Mouse (Mus musculus): ENCODE data around the gene Ftcd. TPM values are rescaled to one million over a fixed set of nuclear protein-coding genes. Genes with fewer than 3 reads are reported as not detected.

The Ftcd gene
- polyA plus RNA-seq, 1 experiment, result not detected

DNA sequence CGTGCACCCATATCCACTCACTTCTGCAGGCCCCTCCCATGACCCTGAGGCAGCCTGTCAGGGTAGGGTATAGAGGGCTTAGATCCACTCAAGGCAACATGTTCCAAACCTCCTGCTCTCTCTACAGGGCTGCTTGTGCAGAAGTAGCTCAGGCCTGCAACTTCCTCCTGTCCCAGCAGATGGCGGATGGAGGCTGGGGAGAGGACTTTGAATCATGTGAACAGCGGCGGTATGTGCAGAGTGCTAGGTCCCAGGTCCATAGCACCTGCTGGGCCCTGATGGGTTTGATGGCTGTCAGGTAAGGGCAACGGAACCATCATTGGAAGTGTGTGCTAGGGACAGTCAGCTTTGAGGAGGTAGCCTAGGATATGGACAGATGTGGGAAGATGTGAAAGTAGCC, 25.0 kb upstream of the Ftcd start:
- Histone ChIP-seq H3ac (ENCODE audit: control insufficient read depth, insufficient read length) (no peak overlapping the region), H3K36me3 (ENCODE audit: control insufficient read depth, insufficient read depth) (peaks cover 74% of the 10 kb centered on the region)
- TF ChIP-seq SRF (IDR thresholded peaks at IDR 0.05; ENCODE audit: control insufficient read depth, insufficient read length, low read depth) (no peak), POLR2AphosphoS2 (IDR thresholded peaks at IDR 0.05; ENCODE audit: insufficient read length, low read depth) (no peak), REST (IDR thresholded peaks at IDR 0.05; ENCODE audit: insufficient read depth, insufficient read length) (no peak), TCF3 (IDR thresholded peaks at IDR 0.05; ENCODE audit: insufficient read length, low read depth) (no peak), CEBPB (IDR thresholded peaks at IDR 0.05; ENCODE audit: insufficient read depth, poor library complexity, severe bottlenecking) (no peak), E2F4 (IDR thresholded peaks at IDR 0.05; ENCODE audit: insufficient read depth) (no peak), MYOG (IDR thresholded peaks at IDR 0.05; ENCODE audit: control insufficient read depth in 1 of 3, insufficient read depth in 1 of 3, insufficient read length in 2 of 3, low read depth in 2 of 3) (no peak), USF1 (IDR thresholded peaks at IDR 0.05; ENCODE audit: low read depth) (no peak), TCF12 (IDR thresholded peaks at IDR 0.05; ENCODE audit: insufficient read depth, poor library complexity, severe bottlenecking) (no peak), MYOD1 (IDR thresholded peaks at IDR 0.05; ENCODE audit: control insufficient read depth in 1 of 3, insufficient read length in 2 of 3, low read depth in 2 of 3) (no peak), POLR2A (IDR thresholded peaks at IDR 0.05; ENCODE audit: insufficient read length, low read depth) (no peak), MAX (IDR thresholded peaks at IDR 0.05; ENCODE audit: low read depth) (no peak)

DNA sequence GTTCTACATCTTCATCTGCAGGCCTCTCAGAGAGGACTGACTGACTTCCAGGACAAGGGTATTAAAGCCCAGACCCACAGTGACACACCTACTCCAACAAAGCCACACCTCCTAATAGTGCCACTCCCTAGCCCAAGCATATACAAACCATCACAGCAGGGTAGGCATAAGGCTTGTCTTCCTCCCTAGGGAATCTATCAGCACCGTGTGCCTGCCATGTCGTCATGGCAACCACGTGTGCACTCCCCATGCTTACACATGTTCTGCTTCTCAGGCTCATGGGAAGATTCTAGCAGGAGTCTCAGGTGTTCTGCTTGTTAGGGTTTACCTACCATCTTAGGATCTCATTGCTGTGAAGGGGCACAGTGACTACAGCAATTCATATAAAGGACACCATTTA, 23.9 kb upstream of the Ftcd start:
- TF ChIP-seq CEBPB (IDR thresholded peaks at IDR 0.05; ENCODE audit: insufficient read depth, poor library complexity, severe bottlenecking), result no peak
- TF ChIP-seq REST (IDR thresholded peaks at IDR 0.05; ENCODE audit: insufficient read depth, insufficient read length), result no peak
- TF ChIP-seq MYOD1 (IDR thresholded peaks at IDR 0.05; ENCODE audit: control insufficient read depth in 1 of 3, insufficient read length in 2 of 3, low read depth in 2 of 3), result no peak
- TF ChIP-seq USF1 (IDR thresholded peaks at IDR 0.05; ENCODE audit: low read depth), result no peak
- TF ChIP-seq TCF12 (IDR thresholded peaks at IDR 0.05; ENCODE audit: insufficient read depth, poor library complexity, severe bottlenecking), result no peak
- no peak for TF ChIP-seq POLR2AphosphoS2 (IDR thresholded peaks at IDR 0.05; ENCODE audit: insufficient read length, low read depth)
- no peak for TF ChIP-seq E2F4 (IDR thresholded peaks at IDR 0.05; ENCODE audit: insufficient read depth)
- no peak for TF ChIP-seq SRF (IDR thresholded peaks at IDR 0.05; ENCODE audit: control insufficient read depth, insufficient read length, low read depth)
- TF ChIP-seq MYOG (IDR thresholded peaks at IDR 0.05; ENCODE audit: control insufficient read depth in 1 of 3, insufficient read depth in 1 of 3, insufficient read length in 2 of 3, low read depth in 2 of 3), result no peak
- TF ChIP-seq MAX (IDR thresholded peaks at IDR 0.05; ENCODE audit: low read depth), result no peak
- no peak for TF ChIP-seq POLR2A (IDR thresholded peaks at IDR 0.05; ENCODE audit: insufficient read length, low read depth)
- TF ChIP-seq TCF3 (IDR thresholded peaks at IDR 0.05; ENCODE audit: insufficient read length, low read depth), result no peak
- H3K27me3 ChIP-seq (ENCODE audit: control insufficient read depth, insufficient read depth, insufficient read length), result no peaks in the 10 kb centered on the region
- peaks cover 75% of the 10 kb centered on the region for H3K36me3 ChIP-seq (ENCODE audit: control insufficient read depth, insufficient read depth)
- no peak overlapping the region for H3K4me2 ChIP-seq (ENCODE audit: low read depth)
- no peak overlapping the region for H3ac ChIP-seq (ENCODE audit: control insufficient read depth, insufficient read length)
- no peak overlapping the region for H3K4me3 ChIP-seq
- H3K79me2 ChIP-seq (ENCODE audit: control insufficient read depth, insufficient read depth), result no peaks in the 10 kb centered on the region

More for the DNA sequence above, 25.0 kb upstream of the Ftcd start:
- Histone ChIP-seq H3K4me2 (ENCODE audit: low read depth) (no peak overlapping the region), H3K79me2 (ENCODE audit: control insufficient read depth, insufficient read depth) (no peaks in the 10 kb centered on the region), H3K4me3 (no peak overlapping the region), H3K27me3 (ENCODE audit: control insufficient read depth, insufficient read depth, insufficient read length) (no peaks in the 10 kb centered on the region)

DNA sequence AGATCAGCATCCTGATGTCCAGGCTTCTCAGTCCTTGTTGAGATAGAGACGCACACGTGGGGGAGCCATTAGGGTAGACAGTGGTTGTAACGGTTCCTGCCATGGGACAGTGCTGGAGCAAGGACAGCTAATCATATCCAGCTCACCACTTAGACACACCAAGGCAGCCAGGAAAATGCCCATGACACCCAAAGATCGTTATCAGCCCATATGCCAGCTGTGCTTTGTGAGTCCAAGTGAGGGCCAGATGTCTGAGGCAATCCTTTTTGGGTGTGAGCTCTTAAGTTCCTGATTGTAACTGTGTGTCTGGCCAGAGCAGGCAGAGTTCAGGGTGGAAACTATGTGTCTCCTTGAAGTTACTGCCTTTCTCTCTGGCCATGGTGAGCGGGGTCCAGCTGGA, 21.4 kb upstream of the Ftcd start:
- H3K36me3 ChIP-seq (ENCODE audit: control insufficient read depth, insufficient read depth), result peaks cover 51% of the 10 kb centered on the region

DNA sequence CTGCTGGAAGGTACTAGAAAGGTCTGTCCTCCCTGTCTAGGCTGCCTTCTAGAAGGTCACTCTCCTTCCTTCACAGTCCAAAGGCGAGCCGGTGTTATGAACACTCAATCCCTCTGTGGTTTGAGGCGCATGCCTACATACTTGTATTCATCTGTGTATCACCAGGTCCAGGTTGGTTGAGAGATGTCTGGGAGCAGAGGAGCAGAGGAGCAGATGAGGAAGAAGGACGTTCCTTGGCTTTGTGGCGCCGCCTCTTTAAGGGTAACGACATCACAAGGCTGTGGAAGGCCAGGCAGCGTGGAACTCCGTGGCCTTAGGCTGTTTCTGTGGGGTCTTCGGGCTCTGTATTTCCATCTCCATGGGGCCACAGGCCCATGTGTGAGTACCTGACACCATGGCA, 13.5 kb upstream of the Ftcd start, which contains the start of gene Spatc1l:
Gene Spatc1l (plus strand): TSS at position 301 of the 400 bp plus-strand sequence.
- Histone ChIP-seq H3K4me3 (no peak within 1 kb of the TSS), H3K4me2 (ENCODE audit: low read depth) (no peak within 1 kb of the TSS), H3K27me3 (ENCODE audit: control insufficient read depth, insufficient read depth, insufficient read length) (peaks cover 14% of the 10 kb centered on the region)

More for the DNA sequence above, 21.4 kb upstream of the Ftcd start:
- Histone ChIP-seq H3K27me3 (ENCODE audit: control insufficient read depth, insufficient read depth, insufficient read length) (no peaks in the 10 kb centered on the region), H3K4me3 (no peak overlapping the region), H3K79me2 (ENCODE audit: control insufficient read depth, insufficient read depth) (no peaks in the 10 kb centered on the region), H3K4me2 (ENCODE audit: low read depth) (no peak overlapping the region), H3ac (ENCODE audit: control insufficient read depth, insufficient read length) (no peak overlapping the region)
- no peak for TF ChIP-seq CEBPB (IDR thresholded peaks at IDR 0.05; ENCODE audit: insufficient read depth, poor library complexity, severe bottlenecking)
- TF ChIP-seq E2F4 (IDR thresholded peaks at IDR 0.05; ENCODE audit: insufficient read depth), result no peak
- no peak for TF ChIP-seq MYOD1 (IDR thresholded peaks at IDR 0.05; ENCODE audit: control insufficient read depth in 1 of 3, insufficient read length in 2 of 3, low read depth in 2 of 3)

More for the DNA sequence above, 13.5 kb upstream of the Ftcd start, which contains the start of gene Spatc1l:
- Histone ChIP-seq H3ac (ENCODE audit: control insufficient read depth, insufficient read length) (no peak within 1 kb of the TSS), H3K79me2 (ENCODE audit: control insufficient read depth, insufficient read depth) (no peaks in the 10 kb centered on the region), H3K36me3 (ENCODE audit: control insufficient read depth, insufficient read depth) (no peaks in the 10 kb centered on the region)
- TF ChIP-seq MYOD1 (IDR thresholded peaks at IDR 0.05; ENCODE audit: control insufficient read depth in 1 of 3, insufficient read length in 2 of 3, low read depth in 2 of 3) (no peak), MAX (IDR thresholded peaks at IDR 0.05; ENCODE audit: low read depth) (no peak), POLR2AphosphoS2 (IDR thresholded peaks at IDR 0.05; ENCODE audit: insufficient read length, low read depth) (no peak), REST (IDR thresholded peaks at IDR 0.05; ENCODE audit: insufficient read depth, insufficient read length) (no peak), SRF (IDR thresholded peaks at IDR 0.05; ENCODE audit: control insufficient read depth, insufficient read length, low read depth) (no peak), POLR2A (IDR thresholded peaks at IDR 0.05; ENCODE audit: insufficient read length, low read depth) (no peak), USF1 (IDR thresholded peaks at IDR 0.05; ENCODE audit: low read depth) (no peak), TCF3 (IDR thresholded peaks at IDR 0.05; ENCODE audit: insufficient read length, low read depth) (no peak), TCF12 (IDR thresholded peaks at IDR 0.05; ENCODE audit: insufficient read depth, poor library complexity, severe bottlenecking) (no peak), CEBPB (IDR thresholded peaks at IDR 0.05; ENCODE audit: insufficient read depth, poor library complexity, severe bottlenecking) (no peak), MYOG (IDR thresholded peaks at IDR 0.05; ENCODE audit: control insufficient read depth in 1 of 3, insufficient read depth in 1 of 3, insufficient read length in 2 of 3, low read depth in 2 of 3) (no peak), E2F4 (IDR thresholded peaks at IDR 0.05; ENCODE audit: insufficient read depth) (no peak)
